Mouse (Mus musculus) spleen, postnatal 4 days (tissue): Measurements from ENCODE around the gene Ampd2.

ENCODE experiments used
- DNase-seq, 2 experiments: peaks; one replicate each; pipeline ENCODE4 v3.0.0; 2022; ENCODE audit warnings: low spot score in 2 of 2

Ampd2 gene

DNA sequence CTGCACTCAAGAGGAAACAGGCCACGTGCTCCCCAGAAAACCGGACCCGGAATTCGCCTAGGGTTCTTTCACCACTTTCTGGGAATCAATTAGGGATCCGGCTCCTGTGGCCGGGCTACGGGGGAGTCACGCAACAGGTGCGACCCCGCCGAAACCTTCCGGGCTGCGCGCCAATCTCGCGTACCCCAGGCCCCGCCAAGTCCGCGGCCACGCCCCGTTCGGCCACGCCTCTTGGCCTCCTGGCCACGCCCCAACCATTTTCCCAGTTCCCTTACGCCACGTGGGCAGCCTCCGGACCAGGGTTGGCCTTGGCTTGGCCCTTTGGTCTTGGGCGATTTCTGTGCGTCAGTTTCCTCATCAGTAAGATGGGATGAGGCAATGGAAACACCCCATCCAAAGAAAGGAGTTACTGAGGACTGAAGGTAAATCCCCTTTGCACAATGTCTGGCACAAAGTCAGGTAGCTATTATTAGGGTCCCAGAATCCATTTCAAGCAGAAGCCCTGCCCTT is at the start of gene Ampd2:
Gene Ampd2, minus strand, starts transcription at position 182 of the 510 bp plus-strand sequence.
- DNase-seq: peak; percentile 83 to 90

DNA sequence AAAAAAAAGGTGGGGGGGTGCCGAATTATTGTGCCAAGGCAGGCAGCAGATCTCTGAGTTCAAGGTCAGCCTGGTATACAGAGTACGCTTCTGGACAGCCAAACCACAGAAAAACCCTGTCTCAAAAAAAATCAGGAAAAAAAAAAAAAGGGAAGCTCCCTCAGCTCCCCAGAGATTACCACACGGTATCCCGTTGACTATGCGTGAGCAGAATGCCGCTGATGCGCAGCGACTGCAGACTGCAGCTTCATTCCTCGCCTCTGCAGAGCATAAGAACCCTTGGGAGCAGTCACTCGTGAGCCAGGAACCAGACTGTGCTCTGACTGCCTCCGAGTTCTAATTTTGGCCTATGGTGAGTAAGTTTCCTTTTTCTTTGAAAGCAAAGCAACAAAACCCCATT is 48.2 kb upstream of the Ampd2 start:
- DNase-seq: no peak

DNA sequence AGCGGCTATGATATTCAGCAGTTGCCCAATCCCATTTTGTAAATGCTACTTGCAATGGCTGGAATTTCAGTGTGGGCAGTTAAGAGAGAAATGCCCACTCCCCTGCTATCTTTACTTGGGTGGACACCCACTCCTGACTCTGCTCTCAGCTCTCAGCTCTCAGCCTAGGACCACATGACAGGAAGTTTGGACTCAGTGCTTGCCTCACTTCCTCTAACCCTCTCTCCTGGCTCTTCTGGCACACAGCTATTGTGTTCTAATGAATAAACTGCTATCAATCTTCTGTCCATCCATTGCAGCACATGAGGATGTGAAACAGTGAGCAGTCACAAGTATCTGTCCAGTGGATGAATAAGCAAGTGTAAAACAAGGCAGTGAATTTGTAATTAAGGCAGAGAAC is 46.0 kb upstream of the Ampd2 start:
- no peak for DNase-seq

DNA sequence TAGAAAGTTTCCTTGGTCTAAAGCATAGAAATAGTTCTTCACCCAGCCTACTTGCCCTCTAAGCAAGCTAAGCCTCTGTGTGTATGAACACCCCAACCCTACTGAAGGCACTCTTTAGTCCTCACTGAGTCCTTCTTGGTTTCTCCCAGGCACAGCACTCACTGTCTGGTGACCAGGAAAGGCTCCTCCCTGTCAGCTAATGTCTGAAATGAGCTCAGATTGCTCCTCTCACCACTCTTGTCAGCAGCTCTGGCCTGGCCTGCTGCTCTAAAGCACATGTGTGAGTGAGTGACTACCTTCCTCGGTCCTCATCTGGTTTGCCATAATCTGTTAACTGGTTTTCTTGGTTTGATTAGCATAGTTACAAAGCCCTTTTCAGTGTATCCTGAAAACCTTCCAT is 45.4 kb upstream of the Ampd2 start:
- DNase-seq: no peak

DNA sequence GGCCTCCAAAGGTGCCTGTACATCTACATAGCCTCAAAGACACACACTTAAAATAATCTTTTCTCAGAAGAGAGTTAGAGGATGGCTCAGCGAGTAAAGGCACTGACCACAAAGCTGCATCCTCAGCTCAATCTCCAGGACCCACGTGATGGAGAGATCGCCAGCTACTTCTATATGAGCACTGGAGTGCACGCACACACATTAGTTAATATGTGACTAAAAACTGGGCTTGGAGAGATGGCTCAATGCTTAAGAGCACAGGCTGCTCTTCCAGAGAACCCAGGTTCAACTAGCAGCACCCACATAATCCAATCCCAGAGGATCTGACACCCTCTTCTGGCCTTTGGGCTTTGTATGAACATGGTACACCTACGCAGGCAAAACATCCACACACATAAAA is 44.8 kb upstream of the Ampd2 start:
- no peak for DNase-seq

DNA sequence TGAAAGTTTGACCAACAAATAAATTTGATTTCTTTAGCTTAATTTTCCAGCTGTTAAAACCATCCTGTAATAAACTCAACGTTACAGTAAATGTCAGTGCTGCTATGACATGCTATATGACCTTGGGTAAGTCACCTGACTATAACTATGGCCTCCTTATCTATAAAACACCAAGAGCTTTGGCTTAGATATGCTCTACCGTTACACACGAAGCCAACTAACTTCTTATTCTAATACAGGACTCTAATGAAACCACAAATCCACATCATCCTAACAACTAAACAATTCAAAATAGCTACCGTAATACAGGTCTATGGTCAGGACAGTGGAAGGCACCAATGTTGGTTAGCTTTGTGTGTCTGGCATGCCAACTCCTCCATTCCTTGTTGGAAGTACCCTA is 43.4 kb upstream of the Ampd2 start:
- no peak for DNase-seq

DNA sequence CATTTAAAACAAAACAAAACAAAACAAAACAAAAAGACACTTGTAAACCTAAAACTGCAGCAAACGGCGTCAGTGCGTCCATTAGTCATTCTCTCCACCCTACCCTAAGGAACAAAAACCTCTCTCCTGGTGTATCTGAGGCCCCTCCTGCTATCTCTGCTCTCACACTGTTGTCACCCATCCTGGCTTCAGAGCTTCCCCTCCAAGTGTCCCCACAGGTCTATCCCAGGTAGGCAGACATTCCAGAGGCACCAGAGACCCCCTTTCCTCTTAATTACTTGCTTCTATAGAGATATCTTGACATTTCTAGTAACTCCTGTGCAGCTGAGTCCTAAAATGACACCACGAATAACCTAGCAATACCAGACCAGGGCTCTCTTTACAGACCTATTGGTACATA is 42.9 kb upstream of the Ampd2 start:
- DNase-seq: no peak

DNA sequence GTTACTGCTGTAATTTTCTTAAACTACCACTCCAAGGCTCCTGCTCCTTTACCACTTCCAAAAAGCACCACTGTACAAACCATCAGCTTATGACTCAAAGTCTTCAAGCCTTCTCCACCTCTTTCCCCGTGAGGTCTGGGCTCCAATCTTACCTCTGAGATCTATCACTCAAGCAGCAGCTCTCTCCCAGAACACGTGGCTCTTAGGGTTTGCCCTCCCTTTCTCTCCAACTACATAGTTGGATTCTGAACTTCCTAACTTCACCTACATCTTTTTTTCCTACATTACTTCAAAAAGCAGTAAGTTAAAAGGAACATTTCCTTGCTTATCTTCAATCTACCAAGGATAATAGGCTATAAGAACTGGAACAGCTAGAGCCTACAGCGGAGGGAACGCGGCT is 42.1 kb upstream of the Ampd2 start:
- DNase-seq: no peak

DNA sequence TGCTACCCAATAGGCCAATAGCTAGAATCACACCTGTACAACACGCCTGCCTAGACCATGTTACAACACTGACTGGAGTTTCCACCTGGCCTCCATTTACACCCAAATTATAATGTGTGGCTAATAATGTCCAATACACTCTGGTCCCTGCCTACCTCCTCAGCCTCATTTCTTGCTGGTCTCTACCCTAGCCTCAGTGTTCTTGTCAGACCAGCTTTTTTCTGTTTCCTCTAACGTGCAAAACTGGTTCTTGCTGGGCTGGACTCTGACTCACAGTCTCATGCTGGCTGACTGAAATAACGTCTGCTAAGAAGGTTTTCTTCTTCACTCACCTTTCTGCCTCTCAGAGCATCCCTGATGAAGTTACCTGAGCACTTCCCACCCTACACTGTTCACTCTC is 39.9 kb upstream of the Ampd2 start:
- DNase-seq: no peak

DNA sequence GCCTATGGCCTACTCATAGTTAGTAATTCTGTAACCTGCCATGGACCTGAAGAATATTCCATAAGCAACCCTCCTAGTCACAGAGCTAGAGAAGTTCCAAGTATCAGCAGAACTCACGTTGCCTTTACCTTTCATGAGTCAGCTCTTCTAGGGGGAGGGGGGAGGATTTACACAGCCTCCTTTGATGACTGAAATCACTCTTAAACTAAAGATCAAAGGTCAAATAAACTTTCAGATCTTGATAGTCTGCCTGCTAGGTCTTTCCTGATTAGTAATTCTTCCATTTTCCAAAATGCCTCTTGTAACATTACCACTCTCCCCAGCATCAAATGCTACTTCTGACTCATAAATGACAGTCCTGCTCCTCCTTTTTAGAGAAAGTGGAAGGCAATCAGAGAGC is 37.7 kb upstream of the Ampd2 start:
- DNase-seq: no peak

DNA sequence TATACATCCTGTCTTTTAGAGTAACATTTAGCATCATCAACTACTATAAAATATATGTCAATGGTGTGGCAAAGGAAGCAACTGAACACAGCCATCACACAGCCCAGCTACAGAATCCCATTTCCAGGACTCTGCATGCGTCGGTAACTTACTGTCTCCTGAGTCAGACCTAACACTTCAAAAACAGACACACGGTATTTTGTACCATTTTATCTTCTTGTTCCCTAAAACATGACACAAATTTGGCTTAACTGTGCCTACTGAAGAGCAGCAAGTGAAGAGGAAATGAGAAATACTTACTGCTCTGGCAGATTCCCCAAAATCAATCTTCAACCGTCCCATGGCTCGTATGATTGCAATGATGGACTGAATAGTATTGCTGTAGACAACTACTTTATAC is 36.8 kb upstream of the Ampd2 start:
- DNase-seq: no peak

DNA sequence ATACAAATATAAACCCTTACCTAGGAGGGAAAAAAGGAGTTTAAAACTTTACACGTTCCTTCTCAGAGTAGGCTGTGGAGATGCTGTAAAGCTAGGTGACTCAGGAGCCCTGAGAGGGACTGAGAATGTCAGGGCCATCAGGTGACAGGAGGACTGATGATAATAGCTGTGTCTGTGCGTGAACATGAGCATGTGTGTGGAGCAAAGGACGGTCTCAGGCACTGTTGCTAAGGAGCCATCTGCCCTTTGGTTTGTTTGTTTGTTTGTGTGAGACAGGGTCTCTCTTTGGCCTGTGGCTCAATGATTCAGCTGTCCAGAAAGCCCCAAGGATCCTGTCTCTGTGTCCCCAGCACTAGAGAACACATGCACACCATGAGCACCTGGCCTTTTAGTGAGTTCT is 34.6 kb upstream of the Ampd2 start:
- DNase-seq: no peak

DNA sequence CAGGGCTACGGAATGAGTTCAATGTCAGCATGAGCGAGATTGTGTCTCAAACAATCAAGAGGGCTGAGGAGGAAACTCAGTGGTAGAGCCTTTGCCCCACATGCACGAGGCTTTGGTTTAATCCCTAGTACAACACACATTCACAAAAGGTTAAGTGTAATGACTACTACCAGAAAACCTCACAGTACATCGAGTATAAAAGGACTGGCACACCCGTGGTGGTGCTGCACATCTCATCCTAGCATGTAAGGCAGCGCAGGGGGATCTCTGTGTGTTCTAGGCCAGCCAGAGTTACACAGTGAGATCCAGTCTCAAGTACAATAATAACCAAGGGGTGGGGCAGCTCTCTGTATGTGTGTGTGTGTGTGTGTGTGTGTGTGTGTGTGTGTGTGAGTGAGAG is 31.0 kb upstream of the Ampd2 start:
- no peak for DNase-seq

DNA sequence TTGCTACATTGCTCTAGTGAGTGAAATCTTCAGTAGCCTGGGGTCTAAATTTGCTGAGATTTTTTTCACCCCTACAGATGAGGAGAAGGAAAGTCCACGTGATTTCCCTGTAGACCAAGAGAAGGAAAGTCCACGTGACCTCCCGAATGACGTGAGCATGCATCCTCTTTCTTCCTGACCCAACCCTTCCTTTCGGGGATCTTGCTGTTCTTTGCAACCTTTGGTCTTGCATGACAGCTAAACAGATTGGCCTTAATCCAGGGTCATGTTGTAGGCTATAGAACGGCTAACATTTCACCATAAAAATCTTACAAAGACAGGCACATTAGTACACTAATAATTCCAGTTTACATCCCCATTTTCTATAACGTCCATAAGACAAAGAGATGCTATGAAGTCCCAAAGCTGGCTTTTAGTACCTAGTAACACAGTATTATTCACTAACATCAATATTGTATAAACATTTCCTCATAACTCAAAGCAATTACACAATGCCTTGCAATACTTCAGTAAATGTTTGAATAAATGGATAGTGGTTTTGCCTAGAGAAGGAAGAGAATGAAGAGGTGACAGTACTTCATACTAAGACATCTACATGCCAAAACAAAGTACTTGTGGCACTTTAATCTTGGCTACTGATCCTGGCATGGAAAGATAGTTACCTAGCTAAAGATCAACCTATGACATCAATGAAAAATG is 27.3 kb upstream of the Ampd2 start:
- DNase-seq: no peak

DNA sequence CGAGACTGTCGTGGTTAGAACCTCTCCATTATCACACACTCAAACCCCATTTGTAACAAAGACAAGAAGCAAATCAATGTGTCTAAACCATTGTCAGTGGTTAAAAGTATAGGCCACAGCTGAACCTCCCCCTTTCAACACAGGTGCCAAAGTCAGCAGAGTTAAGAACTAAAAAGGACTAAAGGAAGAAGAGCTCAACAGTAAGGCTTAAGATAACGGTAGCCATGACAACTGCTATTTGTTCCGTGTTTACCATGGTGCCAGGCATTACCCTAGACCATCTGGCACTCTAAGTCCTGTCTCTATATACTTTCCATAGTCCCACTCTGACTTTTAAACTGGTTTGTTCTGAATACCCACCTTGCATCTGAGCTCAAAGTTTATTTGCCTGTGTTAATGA is 26.2 kb upstream of the Ampd2 start:
- DNase-seq: no peak

DNA sequence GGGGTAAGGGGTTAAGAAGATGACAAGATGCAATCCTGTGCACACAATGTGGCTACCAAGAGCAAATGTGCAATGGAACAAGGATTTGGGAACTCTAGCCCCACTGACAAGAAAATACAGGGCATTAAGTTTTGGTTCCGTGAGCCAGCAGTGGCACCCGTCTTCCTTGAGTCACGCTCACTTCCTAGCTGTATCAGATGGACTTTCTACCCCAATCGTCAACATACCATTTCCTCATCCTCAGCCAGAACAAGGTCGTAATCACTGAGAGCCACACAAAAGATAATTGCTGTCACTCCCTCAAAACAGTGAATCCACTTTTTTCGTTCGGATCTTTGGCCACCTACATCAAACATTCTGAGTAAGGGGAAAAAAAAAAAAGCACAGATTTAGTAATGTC is 25.8 kb upstream of the Ampd2 start:
- no peak for DNase-seq

DNA sequence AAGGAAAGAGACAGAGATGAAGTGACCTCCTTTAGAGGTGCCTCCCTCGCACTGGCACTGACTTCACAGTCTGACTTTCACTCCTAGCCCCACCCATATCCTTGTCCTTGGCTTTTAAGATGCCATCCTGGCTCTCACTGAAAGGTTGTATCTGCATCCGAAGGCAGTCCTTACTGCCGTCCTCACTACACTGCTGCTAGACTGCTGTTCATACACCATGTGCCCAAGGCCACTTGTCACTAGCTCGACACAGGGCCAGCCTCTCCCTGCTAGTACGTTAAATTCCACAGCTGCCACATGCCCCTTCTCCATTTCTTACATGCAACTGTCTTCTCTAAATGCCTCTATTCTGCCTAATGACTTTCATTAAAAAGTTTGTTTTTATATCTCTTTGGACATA is 24.9 kb upstream of the Ampd2 start:
- DNase-seq: no peak

DNA sequence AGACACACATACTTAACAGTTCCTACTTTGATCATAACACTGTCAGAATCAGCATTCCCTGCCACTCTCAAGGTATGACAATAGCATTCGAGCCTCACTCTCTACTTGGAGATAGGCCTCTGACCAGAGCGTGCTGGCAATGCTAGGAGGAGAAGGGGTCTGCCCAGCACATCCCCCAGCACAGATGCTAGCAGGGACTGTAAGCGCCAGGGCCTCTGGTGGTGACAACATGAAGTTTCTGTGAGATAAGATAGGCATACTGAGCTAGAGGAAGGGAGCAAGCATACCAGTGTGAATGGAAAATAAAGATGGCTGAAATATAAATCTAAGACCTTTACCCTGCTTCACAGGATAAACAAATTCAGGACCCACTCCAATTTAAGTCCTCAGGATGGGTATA is 18.8 kb upstream of the Ampd2 start:
- DNase-seq: no peak

DNA sequence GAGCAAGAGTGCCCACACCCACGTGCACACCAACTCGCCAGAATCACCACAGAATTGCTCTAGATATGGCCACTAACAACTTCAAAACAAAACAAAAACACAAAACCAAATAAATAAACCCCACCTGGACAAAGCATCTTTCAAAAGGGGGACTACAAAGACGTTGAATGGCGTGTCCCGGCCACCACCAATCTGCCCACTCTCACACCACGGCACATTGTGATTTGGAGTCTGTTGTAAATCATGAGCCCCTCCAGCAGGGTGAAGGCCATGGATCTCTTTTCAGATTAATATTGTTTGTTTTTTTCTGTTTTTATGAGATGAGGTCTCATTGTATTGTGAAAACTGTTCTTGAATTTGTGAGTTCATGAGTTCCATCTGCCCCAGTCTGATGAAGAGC is 15.6 kb upstream of the Ampd2 start:
- DNase-seq: no peak

DNA sequence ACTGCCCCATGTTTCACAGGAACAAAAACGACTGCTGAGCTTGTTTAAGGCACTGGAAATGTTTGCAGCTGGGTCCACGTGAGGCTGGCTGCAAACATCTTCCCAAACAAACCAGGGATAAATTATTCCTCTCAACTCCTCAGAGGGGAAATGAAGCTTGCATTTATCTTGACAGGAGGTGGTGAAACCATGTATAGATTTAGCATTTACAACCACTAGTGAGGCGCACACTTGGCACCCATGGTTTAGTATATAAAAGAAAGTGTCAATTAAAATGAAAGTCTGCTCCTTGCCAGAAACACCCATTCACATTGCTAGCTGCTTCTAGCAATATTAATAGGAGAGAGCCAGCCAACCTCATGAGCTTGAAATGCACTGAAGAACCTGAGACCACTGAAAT is 15.1 kb upstream of the Ampd2 start:
- DNase-seq: no peak

DNA sequence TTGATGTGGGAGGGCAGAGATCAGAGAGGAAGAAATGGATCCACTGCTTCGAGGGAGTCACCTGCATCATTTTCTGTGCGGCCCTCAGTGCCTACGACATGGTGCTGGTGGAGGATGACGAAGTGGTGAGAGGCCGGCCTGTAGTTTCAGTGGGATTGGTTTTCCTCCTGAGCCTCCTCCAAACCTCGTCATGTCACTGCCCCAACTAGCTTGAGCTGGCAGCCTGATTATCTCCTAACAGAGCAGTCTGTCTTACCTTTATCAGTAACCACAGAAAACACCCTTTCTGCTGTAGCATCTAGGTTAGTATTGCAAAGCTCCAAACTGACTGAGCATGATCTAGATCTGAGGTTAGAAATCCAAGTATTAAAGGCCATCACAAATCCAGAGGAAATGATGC is 11.9 kb upstream of the Ampd2 start:
- DNase-seq: peak; percentile 31 to 63

DNA sequence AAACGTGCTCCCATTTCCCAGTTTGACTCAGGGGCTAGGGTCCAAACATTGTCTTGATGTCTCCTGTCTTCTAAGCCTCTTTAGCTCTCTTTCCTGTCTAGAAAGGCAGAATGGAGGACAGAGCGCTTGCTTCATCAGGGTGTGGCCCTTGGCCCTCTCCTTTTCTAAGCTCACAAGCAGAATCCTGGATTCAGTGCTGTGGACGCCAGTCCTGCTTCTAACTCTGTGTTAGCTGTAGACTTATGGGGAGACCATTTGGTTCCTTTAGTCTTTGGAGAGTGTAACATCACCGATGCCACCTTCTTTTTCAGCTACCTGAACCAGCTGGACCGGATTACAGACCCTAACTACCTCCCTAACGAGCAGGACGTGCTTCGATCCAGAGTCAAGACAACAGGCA is 11.2 kb upstream of the Ampd2 start:
- peak; percentile 18 to 59 for DNase-seq

DNA sequence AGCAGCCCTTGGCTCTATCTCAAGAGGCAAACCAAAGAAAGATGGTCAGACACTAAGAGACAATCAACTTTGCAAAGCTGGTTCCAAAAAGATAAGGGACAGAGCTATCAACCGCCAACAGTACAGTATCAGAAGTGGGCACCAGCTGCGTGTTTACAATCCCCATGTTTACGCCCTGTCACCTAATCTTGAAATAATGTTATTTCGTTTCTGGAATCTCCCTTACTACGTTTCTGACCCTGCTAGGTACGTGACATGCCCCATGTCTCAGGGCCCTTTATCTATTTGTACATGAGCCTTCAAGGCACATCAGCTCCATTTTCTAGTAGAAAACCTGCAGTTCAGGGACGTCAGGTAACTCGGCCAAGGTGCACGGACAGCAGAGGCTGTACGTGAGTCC is 10.3 kb upstream of the Ampd2 start:
- DNase-seq: peak; percentile 38 to 70

DNA sequence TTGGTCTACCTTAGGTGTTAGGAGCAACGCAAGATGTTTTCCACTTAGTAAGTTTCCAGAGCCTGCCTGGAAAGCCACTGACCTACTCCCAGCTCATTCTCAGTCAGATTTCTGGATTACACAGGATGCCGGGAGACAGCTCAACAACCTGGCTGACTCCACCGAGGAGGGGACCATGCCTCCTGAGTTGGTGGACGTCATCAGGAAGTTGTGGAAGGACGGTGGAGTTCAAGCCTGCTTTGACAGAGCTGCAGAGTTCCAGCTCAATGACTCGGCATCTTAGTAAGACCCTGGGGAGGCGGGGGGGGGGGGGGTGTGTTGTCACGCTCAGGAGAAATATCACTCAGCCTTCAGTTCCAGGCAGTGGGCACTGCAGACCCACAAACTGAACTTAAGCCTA is 9.8 kb upstream of the Ampd2 start:
- peak in 1 of 2 experiments; percentile 65 for DNase-seq
